Comparison of ENCODE assay signal across 8 mouse cellular contexts in the genomic region with DNA sequence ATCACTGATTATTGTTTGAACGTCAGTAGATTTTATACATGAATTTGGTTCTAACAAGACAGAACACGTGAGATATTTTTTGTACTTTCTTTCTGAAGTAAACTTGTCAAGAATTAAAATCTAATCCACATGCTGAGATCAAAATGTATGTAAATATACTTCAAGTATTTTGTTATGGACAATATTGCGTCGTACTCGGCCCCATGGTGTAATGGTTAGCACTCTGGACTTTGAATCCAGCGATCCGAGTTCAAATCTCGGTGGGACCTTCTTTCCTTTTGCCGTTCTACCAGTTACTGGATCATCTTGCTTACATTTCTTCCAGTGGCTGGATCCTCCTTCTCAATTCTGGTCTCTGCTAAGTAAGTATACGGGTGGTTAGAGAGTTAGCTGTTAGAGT. TPM values are rescaled to one million over a fixed set of nuclear protein-coding genes. Genes with fewer than 3 reads are reported as not detected.
DNase-seq lines count a peak whose midpoint lies in the region; ATAC-seq lines count a peak whose summit lies in the region.

No protein-coding gene starts in this region.

- peak overlapping the region; percentile 64 for H3K4me2 ChIP-seq in intestine, embryonic 16.5 days (ENCODE audit: low read depth, low read length)

- no peaks in the 10 kb centered on the region for H3K36me3 ChIP-seq in intestine, embryonic 16.5 days (ENCODE audit: control insufficient read depth, insufficient read depth, low read length)
- H3K36me3 ChIP-seq in megakaryocyte, embryonic 14.5 days (replicated peaks; ENCODE audit: low read length) = no peaks in the 10 kb centered on the region

- no peak for ATAC-seq in cerebellum, adult (ENCODE audit: insufficient number of reproducible peaks, low FRiP score, low TSS enrichment)
- peak; percentile 34 for ATAC-seq in intestine, embryonic 16.5 days

- no peak overlapping the region for H3K9ac ChIP-seq in intestine, embryonic 16.5 days (ENCODE audit: low read depth, low read length)

- H3K4me3 ChIP-seq in intestine, embryonic 16.5 days (ENCODE audit: low read length) = peak overlapping the region; percentile 49
- H3K4me3 ChIP-seq in megakaryocyte, embryonic 14.5 days (replicated peaks) = peak overlapping the region; percentile 89

- peak overlapping the region; percentile 65 for H3K27ac ChIP-seq in intestine, embryonic 16.5 days (ENCODE audit: low read length)

- H3K4me1 ChIP-seq in intestine, embryonic 16.5 days (ENCODE audit: control insufficient read depth, insufficient read depth, low read length) = 0 out of 2 replicates have a peak, but pooled peaks cover 5% of the 10 kb centered on the region
- H3K4me1 ChIP-seq in megakaryocyte, embryonic 14.5 days = peaks cover 52% of the 10 kb centered on the region

- intact Hi-C loops in left cerebral cortex, postnatal 14 days (cut with DNase I) = loop anchor here (1.0 to 10.0 kb wide), 5 partner anchors 69 to 1575 kb away; a partner anchor contains a TSS

- WGBS in intestine, embryonic 16.5 days = under 1% methylated on average over 10 of the region's 10 CpGs

- H3K9me3 ChIP-seq in intestine, embryonic 16.5 days (ENCODE audit: control insufficient read depth, low read length) = no peaks in the 10 kb centered on the region
- no peaks in the 10 kb centered on the region for H3K9me3 ChIP-seq in megakaryocyte, embryonic 14.5 days

- H3K27me3 ChIP-seq in intestine, embryonic 16.5 days (replicated peaks; ENCODE audit: control insufficient read depth, insufficient read depth, low read length) = no peaks in the 10 kb centered on the region
- no peaks in the 10 kb centered on the region for H3K27me3 ChIP-seq in megakaryocyte, embryonic 14.5 days (replicated peaks)

- DNase-seq in cerebellum, adult 11 months = peak; percentile 71
- DNase-seq in embryo, embryonic 9.5 days (ENCODE audit: extremely low spot score) = peak; percentile 90
- peak; percentile 39 to 47 for DNase-seq in gastrocnemius, postnatal 4 days (ENCODE audit: low spot score in 2 of 2)
- peak; percentile 84 to 89 for DNase-seq in left cerebral cortex, postnatal 14 days (ENCODE audit: low spot score in 2 of 2)
- DNase-seq in right cerebral cortex, postnatal 4 days = peak; percentile 65

RNA-seq across cellular contexts. Expression of a gene that starts 11.4 kb away (rescaled TPM):
- 100 to 1,000 TPM; 761 to 939 TPM for total RNA-seq in gastrocnemius, postnatal 4 days (2021)
- polyA plus RNA-seq in intestine, embryonic 16.5 days (2015; fragmentation: Nextera tagmentation; extraction: Ambion mirVana) = 3.5 and 3.7 TPM in 2 replicates
- 100 to 1,000 TPM; 264 to 291 TPM for total RNA-seq in left cerebral cortex, postnatal 14 days (2021)
- polyA plus RNA-seq in megakaryocyte, embryonic 14.5 days (2012; ENCODE audit: insufficient read depth, low replicate concordance) = 443 and 574 TPM in 2 replicates

RNA-seq across cellular contexts. Expression of a gene that starts 14.3 kb away (rescaled TPM):
- 100 to 1,000 TPM; 329 to 395 TPM for total RNA-seq in gastrocnemius, postnatal 4 days (2021)
- polyA plus RNA-seq in intestine, embryonic 16.5 days (2015; fragmentation: Nextera tagmentation; extraction: Ambion mirVana) = 2.5 and 3.6 TPM in 2 replicates
- 10 to 100 TPM in 1 of 2 experiments, 1 to 10 TPM in 1; 4.3 to 21.5 TPM for total RNA-seq in left cerebral cortex, postnatal 14 days (2021)
- polyA plus RNA-seq in megakaryocyte, embryonic 14.5 days (2012; ENCODE audit: insufficient read depth, low replicate concordance) = 37.2 and 163 TPM in 2 replicates

RNA-seq across cellular contexts. Expression of a gene that starts 15.8 kb away (rescaled TPM):
- total RNA-seq in gastrocnemius, postnatal 4 days (2021) = 100 to 1,000 TPM; 100 to 143 TPM
- 2.6 and 3.7 TPM in 2 replicates for polyA plus RNA-seq in intestine, embryonic 16.5 days (2015; fragmentation: Nextera tagmentation; extraction: Ambion mirVana)
- 1 to 10 TPM; 5.8 to 6.2 TPM for total RNA-seq in left cerebral cortex, postnatal 14 days (2021)
- 5.7 and 16.4 TPM in 2 replicates for polyA plus RNA-seq in megakaryocyte, embryonic 14.5 days (2012; ENCODE audit: insufficient read depth, low replicate concordance)

RNA-seq across cellular contexts. Expression of a gene that starts 23.8 kb away (rescaled TPM):
- 10 to 100 TPM; 18.5 to 24.9 TPM for total RNA-seq in gastrocnemius, postnatal 4 days (2021)
- polyA plus RNA-seq in intestine, embryonic 16.5 days (2015; fragmentation: Nextera tagmentation; extraction: Ambion mirVana) = 0.65 and 0.94 TPM in 2 replicates
- total RNA-seq in left cerebral cortex, postnatal 14 days (2021) = under 1 TPM; 0.91 to 0.92 TPM
- polyA plus RNA-seq in megakaryocyte, embryonic 14.5 days (2012; ENCODE audit: insufficient read depth, low replicate concordance) = 1.4 and 2.0 TPM in 2 replicates

RNA-seq across cellular contexts. Expression of a gene that starts 24.4 kb away (rescaled TPM):
- 100 to 1,000 TPM in 1 of 2 experiments, 10 to 100 TPM in 1; 92.1 to 134 TPM for total RNA-seq in gastrocnemius, postnatal 4 days (2021)
- polyA plus RNA-seq in intestine, embryonic 16.5 days (2015; fragmentation: Nextera tagmentation; extraction: Ambion mirVana) = 0.44 and 0.60 TPM in 2 replicates
- 10 to 100 TPM; 18.7 to 21.0 TPM for total RNA-seq in left cerebral cortex, postnatal 14 days (2021)
- 7.0 TPM in 1 of 2 replicates, not detected in the other for polyA plus RNA-seq in megakaryocyte, embryonic 14.5 days (2012; ENCODE audit: insufficient read depth, low replicate concordance)

Comparison
In these comparisons a context has a peak if more than half of its experiments do, and no peak if none do; other contexts are left out.
1. RNA of a gene that starts 14.3 kb away (total RNA-seq): 329 to 395 TPM in gastrocnemius, postnatal 4 days; 4.3 to 21.5 TPM in left cerebral cortex, postnatal 14 days; every median in the first group is over 10 times any median in the second.
2. RNA of a gene that starts 15.8 kb away (total RNA-seq): 100 to 143 TPM in gastrocnemius, postnatal 4 days; 5.8 to 6.2 TPM in left cerebral cortex, postnatal 14 days; every median in the first group is over 10 times any median in the second.
3. Peak in every context shown above with its lines, with median percentiles within 50 percentile points of each other: DNase-seq.